In genomic region chr5:142724265-142724664, GRCm38 (mm10) we compare ENCODE assay signal across 7 mouse cellular contexts. TPM values are rescaled to one million over a fixed set of nuclear protein-coding genes. Genes with fewer than 3 reads are reported as not detected.
"Had no signal": no experiment of that assay in that cellular context is flagged by ENCODE, and none has a peak within 500 bp of the region (broad histone marks: within the 10 kb centered on the region; RNA-seq: fewer than 3 reads in every experiment).

No protein-coding gene starts in this region.

- H3K27ac ChIP-seq: kidney, embryonic 15.5 days; liver, embryonic 13.5 days; neural tube, embryonic 12.5 days; stomach, postnatal 0 days had no signal

- H3K4me3 ChIP-seq: kidney, embryonic 15.5 days; limb, embryonic 15.5 days; liver, embryonic 13.5 days; neural tube, embryonic 12.5 days had no signal

- H3K27me3 ChIP-seq: kidney, embryonic 15.5 days; limb, embryonic 15.5 days; liver, embryonic 13.5 days; neural tube, embryonic 12.5 days had no signal

- H3K9me3 ChIP-seq: kidney, embryonic 15.5 days; limb, embryonic 15.5 days; liver, embryonic 13.5 days had no signal

- H3K9ac ChIP-seq: kidney, embryonic 15.5 days; limb, embryonic 15.5 days; liver, embryonic 13.5 days; liver, postnatal 0 days; neural tube, embryonic 12.5 days had no signal

RNA-seq across cellular contexts. Expression of gene Slc29a4, which starts 32.0 kb away (rescaled TPM):
- total RNA-seq: megakaryocyte-erythroid progenitor cell, adult 5-6 weeks had no signal
